Mouse (Mus musculus) urinary bladder, postnatal 0 days (tissue): Measurements from ENCODE around the gene Aaed1. TPM values are rescaled to one million over a fixed set of nuclear protein-coding genes. Genes with fewer than 3 reads are reported as not detected.

ENCODE experiments used
- polyA plus RNA-seq: library from polyadenylated mRNA; unstranded; fragments of >200 nt; fragmentation: Nextera tagmentation; extraction: Ambion mirVana; gene quantifications from 2 replicates; pipeline ENCODE4 v1.2.1, GENCODE M21; 2015

Aaed1 gene
- 50.5 and 54.8 TPM in 2 replicates for polyA plus RNA-seq

DNA sequence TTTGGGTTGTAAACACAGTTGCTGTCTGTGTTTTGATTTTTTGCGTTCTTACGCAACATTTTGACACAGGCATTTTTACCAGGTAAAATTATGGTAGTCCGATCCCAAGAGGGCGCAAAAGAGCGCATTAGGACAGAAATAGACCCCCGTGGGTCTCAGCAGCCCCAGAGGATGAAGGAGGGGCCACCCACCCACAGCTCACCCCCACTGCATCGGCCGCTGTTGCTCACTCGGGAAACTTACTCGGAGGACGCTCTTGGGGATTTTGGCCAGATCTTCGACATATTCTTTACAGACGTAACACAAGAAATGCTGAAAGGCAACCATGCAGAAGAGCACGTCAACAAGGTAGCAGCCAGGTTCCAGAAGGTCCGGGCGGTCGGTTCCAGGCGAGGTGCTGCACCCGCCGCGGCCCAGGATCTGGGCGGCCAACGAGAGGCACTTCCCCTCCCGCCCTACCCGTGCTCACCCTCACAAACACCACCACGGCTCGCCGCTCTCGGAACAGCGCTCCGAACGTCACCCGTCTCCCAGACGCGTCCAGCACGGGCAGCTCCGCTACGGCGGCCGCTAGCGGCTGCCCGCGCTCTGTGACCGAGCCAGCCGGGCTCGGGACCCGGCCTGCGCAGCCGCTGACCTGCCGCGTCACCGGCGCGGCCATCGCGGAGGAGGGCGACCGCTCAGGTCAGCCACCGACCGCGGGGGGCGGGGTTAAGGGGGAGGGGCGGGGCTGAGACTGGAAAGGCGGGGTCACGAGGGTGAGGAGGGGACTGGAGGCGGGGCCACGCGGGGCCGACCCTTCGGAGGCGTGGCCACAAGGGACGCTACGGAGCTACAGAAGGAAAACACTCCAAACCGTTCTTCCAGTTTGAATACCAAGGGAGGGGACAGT, at the start of gene Aaed1:
Gene Aaed1, minus strand, starts transcription at position 687 of the 892 bp plus-strand sequence.

DNA sequence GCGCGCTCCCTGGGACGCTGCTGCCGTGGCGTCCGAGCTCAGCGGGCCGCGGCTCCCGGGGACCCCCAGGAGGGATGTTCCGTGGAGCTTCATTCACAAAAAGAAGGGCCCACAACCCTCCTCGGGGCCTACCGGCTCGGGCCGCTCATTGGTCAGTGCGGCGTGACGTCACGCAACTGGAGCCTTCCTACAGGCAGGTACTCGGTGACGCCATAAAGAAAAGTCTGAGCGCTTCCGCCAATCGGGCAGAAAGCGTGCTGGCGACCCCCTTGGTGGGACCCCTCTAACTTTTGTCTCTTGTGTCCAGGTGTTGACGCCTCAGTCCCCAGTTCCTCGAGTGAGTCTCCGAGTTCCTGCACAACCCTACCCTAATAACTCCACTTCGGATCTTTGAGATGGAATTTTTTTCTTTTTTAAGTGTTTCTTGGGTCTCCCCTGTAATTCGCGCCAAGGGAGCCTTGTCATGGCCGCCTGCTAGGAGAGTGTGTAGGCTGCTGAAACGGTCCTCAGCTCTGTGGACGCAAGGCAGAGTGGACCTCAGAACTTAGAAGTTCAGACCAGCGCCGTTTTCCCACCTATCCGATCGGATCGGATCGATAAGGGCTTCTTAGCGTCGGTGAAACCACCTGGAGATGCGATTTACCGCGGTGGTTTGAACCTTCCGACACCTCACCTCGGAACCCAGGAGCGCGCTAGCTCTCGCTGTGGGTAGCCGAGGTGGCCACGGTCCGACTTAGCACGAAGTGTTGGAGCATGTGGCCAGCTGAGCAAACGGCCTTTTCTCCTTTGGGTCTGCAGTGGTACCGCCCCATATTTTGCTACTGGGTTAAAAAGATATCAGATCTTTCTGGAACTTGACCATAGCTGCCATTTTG, 37.4 kb downstream of the Aaed1 start, which contains the start of gene Cdc14b:
Gene Cdc14b, minus strand, starts transcription at position 412 of the 875 bp plus-strand sequence.

Other genes with a start within 250 kb of the Aaed1 start
- not detected in 2 replicates for gene Hsd17b3, start 223.5 kb downstream of the Aaed1 start, polyA plus RNA-seq
- 7.7 and 10.1 TPM in 2 replicates for gene Slc35d2, start 183.3 kb downstream of the Aaed1 start, polyA plus RNA-seq
- 10.7 and 14.8 TPM in 2 replicates for gene Zfp367, start 159.5 kb downstream of the Aaed1 start, polyA plus RNA-seq
- gene Habp4, start 150.9 kb downstream of the Aaed1 start, polyA plus RNA-seq: 15.1 and 15.7 TPM in 2 replicates
- 2.3 and 2.7 TPM in 2 replicates for gene Cdc14b, start 37.4 kb downstream of the Aaed1 start, polyA plus RNA-seq
- gene Ctsl, start 58.2 kb upstream of the Aaed1 start, polyA plus RNA-seq: 226 and 239 TPM in 2 replicates
- gene Cdk20, start 119.6 kb upstream of the Aaed1 start, polyA plus RNA-seq: 6.4 and 7.0 TPM in 2 replicates
- gene Fam240b, start 185.1 kb upstream of the Aaed1 start, polyA plus RNA-seq: not detected in 2 replicates